Mouse (Mus musculus) embryonic facial prominence, embryonic 13.5 days (tissue): Measurements from ENCODE around the gene Rbm24. TPM values are rescaled to one million over a fixed set of nuclear protein-coding genes. Genes with fewer than 3 reads are reported as not detected.

Experiments
- polyA plus RNA-seq: library from polyadenylated mRNA; unstranded; fragments of >200 nt; fragmentation: Nextera tagmentation; extraction: Ambion mirVana; gene quantifications from 2 replicates; pipeline ENCODE4 v1.2.1, GENCODE M21; 2015

The Rbm24 gene
- polyA plus RNA-seq, 1 experiment from 2014 or later: 1.2 TPM

Other genes with a start within 250 kb of the Rbm24 start
- gene Stmnd1, start 144.7 kb upstream of the Rbm24 start, polyA plus RNA-seq: not detected in 2 replicates
- 5.5 and 7.5 TPM in 2 replicates for gene Cap2, start 83.4 kb downstream of the Rbm24 start, polyA plus RNA-seq